Mouse (Mus musculus) 416B (cell line): ENCODE measurements around the gene Olfr1262.

Experiments used
- DNase-seq: peaks from one replicate; pipeline ENCODE4 v3.0.0; 2011; ENCODE audit warnings: low read depth

Olfr1262 gene

DNA sequence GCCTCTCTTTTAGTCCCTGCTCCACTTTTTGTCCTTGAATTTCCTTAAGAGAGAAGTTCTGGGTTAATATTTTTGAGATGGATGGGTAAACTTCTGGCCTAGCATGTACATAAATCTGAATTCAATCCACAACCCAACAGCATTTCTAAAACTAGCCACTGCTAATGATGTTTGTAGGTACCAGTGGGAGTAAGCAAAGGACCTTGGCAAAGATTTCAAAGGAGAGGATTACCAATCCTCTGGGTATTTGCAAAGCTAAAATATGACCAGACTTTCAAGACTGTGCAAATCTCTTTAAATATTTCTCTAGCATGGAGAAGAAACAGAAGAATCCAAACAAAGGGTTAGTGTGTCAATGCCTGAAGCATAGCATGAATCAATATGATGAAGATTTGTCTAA lies at the start of gene Olfr1262:
Gene Olfr1262 (plus strand): TSS at position 301 of the 400 bp plus-strand sequence.
- DNase-seq: no peak

DNA sequence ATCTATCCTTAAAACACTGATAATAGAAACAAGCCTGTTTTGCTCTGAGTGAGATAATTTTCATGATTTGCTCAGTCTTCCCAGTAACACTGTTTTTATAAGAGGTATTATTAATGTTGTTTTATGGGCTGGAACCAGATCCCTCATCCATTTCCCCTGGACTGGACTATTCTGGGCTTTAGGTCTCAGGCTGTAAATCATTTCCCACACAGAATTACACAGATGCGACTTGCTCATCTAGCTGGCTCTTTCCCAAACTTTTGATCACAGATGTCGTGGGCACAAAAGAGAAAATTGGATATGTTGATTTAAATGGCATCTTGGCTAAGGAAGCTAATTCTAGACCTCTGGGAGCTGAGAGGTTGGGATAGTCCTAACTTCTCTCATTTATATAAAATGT lies 25.8 kb upstream of the Olfr1262 start, which contains the start of gene Olfr1260:
Gene Olfr1260 (plus strand): TSS at position 157 of the 400 bp plus-strand sequence.
- DNase-seq: no peak

DNA sequence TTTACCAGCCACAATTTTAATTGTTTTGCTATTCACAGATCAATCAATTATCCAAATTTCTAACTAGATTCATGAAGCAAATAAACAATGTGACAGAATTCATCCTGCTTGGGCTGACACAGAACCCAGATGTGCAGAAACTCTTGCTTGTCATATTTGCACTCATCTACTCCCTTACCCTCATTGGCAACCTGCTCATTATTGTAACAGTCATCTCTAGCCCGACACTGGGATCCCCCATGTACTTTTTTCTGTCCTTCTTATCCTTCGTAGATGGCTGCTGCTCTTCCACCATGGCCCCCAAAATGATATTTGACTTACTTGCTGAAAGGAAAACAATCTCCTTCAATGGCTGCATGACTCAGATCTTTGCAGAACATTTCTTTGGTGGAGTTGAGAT lies 22.2 kb upstream of the Olfr1262 start:
- DNase-seq: no peak

DNA sequence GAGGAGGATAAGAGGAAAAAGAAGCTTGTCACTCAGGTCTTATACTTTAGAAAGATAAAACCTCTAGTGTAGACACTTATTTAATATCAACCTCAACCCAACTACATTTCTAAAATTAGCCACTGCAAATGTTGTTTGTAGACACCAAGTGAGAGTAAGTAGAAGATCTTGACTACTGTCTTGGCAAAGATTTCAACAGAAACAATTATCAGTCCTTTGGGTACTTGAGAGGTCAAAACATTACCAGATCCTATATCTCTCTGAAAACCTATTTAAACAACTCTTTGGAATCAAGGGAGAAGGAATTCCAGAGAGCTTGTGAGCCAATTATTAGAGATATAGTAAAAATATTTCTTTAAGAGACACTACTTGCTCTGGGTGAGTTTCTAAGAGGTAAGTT lies 9.0 kb upstream of the Olfr1262 start, which contains the start of gene Olfr1261:
Gene Olfr1261 (plus strand): TSS at position 301 of the 400 bp plus-strand sequence.
- no peak for DNase-seq

DNA sequence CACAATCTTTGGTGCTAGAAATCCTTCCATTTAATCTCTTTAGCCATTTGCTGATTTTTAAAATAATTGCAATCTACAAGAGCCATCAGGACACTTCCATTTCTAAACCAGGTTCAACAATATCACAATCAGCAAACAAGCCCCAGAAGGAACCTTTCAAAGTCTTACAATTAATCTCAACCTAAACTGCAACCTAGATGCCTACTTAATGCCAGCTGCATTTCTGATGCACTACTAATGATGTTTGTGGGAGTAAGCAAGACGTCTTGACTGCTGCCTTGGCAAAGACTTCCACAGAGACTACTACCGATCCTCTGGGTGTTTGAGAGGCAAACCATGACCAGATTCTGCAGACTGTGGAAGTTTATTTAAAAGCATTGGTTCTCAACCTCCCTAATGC lies 11.9 kb downstream of the Olfr1262 start, which contains the start of gene Olfr1263:
Gene Olfr1263 (plus strand): TSS at position 301 of the 400 bp plus-strand sequence.
- no peak for DNase-seq

DNA sequence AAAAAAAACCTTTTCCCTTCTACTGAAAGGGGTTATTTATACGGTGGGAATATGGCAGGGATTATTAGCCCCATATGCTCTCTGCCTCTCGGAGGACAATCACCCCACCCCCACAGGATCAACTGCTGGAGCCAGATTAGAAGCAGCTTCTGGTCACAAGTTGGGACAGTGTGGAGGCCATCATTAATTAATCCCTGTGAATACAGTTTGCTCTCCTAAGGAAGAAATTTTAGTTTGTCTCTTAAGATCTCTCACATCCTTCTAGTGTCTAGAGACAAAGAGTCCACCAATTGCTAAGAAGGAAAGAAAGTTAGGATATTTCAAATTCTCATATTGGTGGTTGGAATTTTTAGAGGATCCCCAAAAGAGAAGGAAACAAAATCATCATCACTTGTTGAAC lies 25.5 kb downstream of the Olfr1262 start, which contains the start of gene Olfr1264:
Gene Olfr1264 (minus strand): TSS at position 101 of the 400 bp plus-strand sequence.
- DNase-seq: no peak

DNA sequence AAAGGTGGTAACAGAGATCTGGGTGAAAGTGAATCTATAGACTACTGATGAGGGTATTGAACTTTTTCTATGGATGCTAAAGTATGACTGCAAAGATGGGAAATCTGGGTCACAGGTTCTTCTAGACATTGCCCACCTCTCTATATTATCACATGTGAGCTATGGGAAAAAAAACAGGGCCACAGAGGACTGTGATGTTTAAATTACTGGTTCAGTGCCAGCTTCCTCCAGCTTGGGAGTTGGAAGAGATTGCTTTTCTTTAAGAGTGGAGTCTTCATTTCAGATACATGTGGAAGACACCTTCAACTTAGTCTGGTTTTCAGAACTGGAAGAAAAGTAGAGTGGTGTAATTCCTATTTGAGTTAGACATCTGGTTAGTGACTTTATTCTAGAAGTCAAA lies 35.1 kb downstream of the Olfr1262 start, which contains the start of gene Olfr1265:
Gene Olfr1265 (plus strand): TSS at position 301 of the 400 bp plus-strand sequence.
- no peak for DNase-seq
